Mouse (Mus musculus): ENCODE data around the gene Zdhhc7. TPM values are rescaled to one million over a fixed set of nuclear protein-coding genes. Genes with fewer than 3 reads are reported as not detected.

Zdhhc7 gene
- polyA plus RNA-seq, 1 experiment from 2014 or later: 30.7 TPM

GRCm38 (mm10) chr8:120063326-120063725 is 38.0 kb downstream of the Zdhhc7 start:
- Histone ChIP-seq H3K4me1 (replicated peaks) (no peaks in the 10 kb centered on the region), H3K4me3 (no peak overlapping the region), H3K27me3 (no peaks in the 10 kb centered on the region), H3K9me3 (no peaks in the 10 kb centered on the region), H3K36me3 (no peaks in the 10 kb centered on the region), H3K4me2 (no peak overlapping the region), H3K9ac (no peak overlapping the region), H3K27ac (replicated peaks) (no peak overlapping the region)
- ATAC-seq (ENCODE audit: low FRiP score, low read depth): no peak
- WGBS: 88% methylated on average over 3 of the region's 3 CpGs

- WGBS: 92% methylated on average over 14 of the region's 14 CpGs
- Histone ChIP-seq H3K27me3 (no peaks in the 10 kb centered on the region), H3K4me1 (replicated peaks) (no peaks in the 10 kb centered on the region), H3K4me3 (no peak overlapping the region), H3K4me2 (no peak overlapping the region), H3K36me3 (no peaks in the 10 kb centered on the region), H3K27ac (replicated peaks) (no peak overlapping the region), H3K9me3 (no peaks in the 10 kb centered on the region), H3K9ac (no peak overlapping the region)
- no peak for ATAC-seq (ENCODE audit: low FRiP score, low read depth)
These were observed 38.5 kb downstream of the Zdhhc7 start for GRCm38 (mm10) chr8:120062742-120063141.

DNA sequence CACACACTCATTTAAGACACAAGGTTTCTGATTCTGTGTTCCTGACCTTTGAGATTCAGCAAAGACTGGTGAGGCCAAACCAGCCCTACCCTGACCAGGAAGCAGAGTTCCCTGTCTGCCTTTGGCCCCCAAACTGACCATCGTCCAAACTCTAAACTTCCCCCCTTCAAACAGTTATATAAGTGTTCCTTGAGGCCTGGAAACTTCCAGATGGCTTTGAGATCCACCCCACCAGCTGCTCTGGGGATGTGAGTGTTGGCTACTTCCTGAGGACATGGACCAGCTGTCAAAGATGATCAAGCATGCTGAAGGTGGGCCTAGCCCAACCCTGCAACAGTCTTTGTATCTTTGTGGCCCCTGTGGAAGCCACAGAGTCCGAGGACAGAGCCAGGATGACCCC is 44.2 kb downstream of the Zdhhc7 start:
- H3K4me3 ChIP-seq: no peak overlapping the region
- ATAC-seq (ENCODE audit: low FRiP score, low read depth): no peak
- no peak overlapping the region for H3K27ac ChIP-seq (replicated peaks)
- H3K4me2 ChIP-seq: no peak overlapping the region
- no peaks in the 10 kb centered on the region for H3K9me3 ChIP-seq
- WGBS: 75% methylated on average over 2 of the region's 2 CpGs
- no peak overlapping the region for H3K9ac ChIP-seq
- no peaks in the 10 kb centered on the region for H3K36me3 ChIP-seq
- H3K4me1 ChIP-seq (replicated peaks): no peaks in the 10 kb centered on the region
- no peaks in the 10 kb centered on the region for H3K27me3 ChIP-seq

GRCm38 (mm10) chr8:120054833-120055232 is 46.4 kb downstream of the Zdhhc7 start:
- no peaks in the 10 kb centered on the region for H3K36me3 ChIP-seq
- H3K27me3 ChIP-seq: no peaks in the 10 kb centered on the region
- no peak overlapping the region for H3K9ac ChIP-seq
- no peak overlapping the region for H3K4me2 ChIP-seq
- H3K9me3 ChIP-seq: no peaks in the 10 kb centered on the region
- H3K4me3 ChIP-seq: no peak overlapping the region
- 94% methylated on average over 3 of the region's 3 CpGs for WGBS
- no peaks in the 10 kb centered on the region for H3K4me1 ChIP-seq (replicated peaks)
- ATAC-seq (ENCODE audit: low FRiP score, low read depth): no peak
- H3K27ac ChIP-seq (replicated peaks): no peak overlapping the region

- Histone ChIP-seq H3K36me3 (no peaks in the 10 kb centered on the region), H3K27ac (replicated peaks) (no peak overlapping the region), H3K27me3 (no peaks in the 10 kb centered on the region), H3K4me1 (replicated peaks) (no peaks in the 10 kb centered on the region), H3K9me3 (no peaks in the 10 kb centered on the region), H3K4me3 (no peak overlapping the region), H3K9ac (no peak overlapping the region), H3K4me2 (no peak overlapping the region)
- WGBS: 78% methylated on average over 8 of the region's 8 CpGs
- no peak for ATAC-seq (ENCODE audit: low FRiP score, low read depth)
These were observed 49.0 kb downstream of the Zdhhc7 start for GRCm38 (mm10) chr8:120052318-120052717.

DNA sequence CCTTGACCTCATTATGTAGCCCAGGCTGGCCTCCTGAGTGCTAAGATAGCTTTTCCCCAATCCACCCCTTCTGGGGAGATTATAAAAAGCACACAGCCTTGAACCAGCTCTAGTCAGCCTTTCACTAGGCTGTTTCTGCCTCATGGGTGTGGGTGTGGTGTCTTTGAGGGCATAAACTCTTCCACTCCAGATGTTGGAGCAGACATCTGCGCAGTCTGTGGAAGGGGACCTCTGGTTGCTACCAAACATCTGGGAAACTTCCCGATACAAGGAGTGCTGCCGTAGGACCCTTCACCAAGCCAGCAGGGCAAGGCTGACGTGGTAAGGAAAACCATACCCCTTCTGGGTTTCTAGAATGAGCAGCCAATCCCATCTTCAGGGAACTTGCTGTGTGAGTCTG is 49.4 kb downstream of the Zdhhc7 start:
- no peak for ATAC-seq (ENCODE audit: low FRiP score, low read depth)
- no peaks in the 10 kb centered on the region for H3K36me3 ChIP-seq
- no peak overlapping the region for H3K4me2 ChIP-seq
- no peaks in the 10 kb centered on the region for H3K27me3 ChIP-seq
- H3K9me3 ChIP-seq: no peaks in the 10 kb centered on the region
- H3K9ac ChIP-seq: no peak overlapping the region
- no peak overlapping the region for H3K4me3 ChIP-seq
- H3K4me1 ChIP-seq (replicated peaks): no peaks in the 10 kb centered on the region
- WGBS: 91% methylated on average over 4 of the region's 4 CpGs
- no peak overlapping the region for H3K27ac ChIP-seq (replicated peaks)

GRCm38 (mm10) chr8:120051006-120051405 is 50.3 kb downstream of the Zdhhc7 start:
- ATAC-seq (ENCODE audit: low FRiP score, low read depth): no peak
- WGBS: 72% methylated on average over 4 of the region's 4 CpGs
- Histone ChIP-seq H3K4me1 (replicated peaks) (0 out of 2 replicates have a peak, but pooled peaks cover 2% of the 10 kb centered on the region), H3K4me3 (no peak overlapping the region), H3K9me3 (no peaks in the 10 kb centered on the region), H3K27ac (replicated peaks) (no peak overlapping the region), H3K36me3 (no peaks in the 10 kb centered on the region), H3K27me3 (no peaks in the 10 kb centered on the region), H3K9ac (no peak overlapping the region), H3K4me2 (no peak overlapping the region)

DNA sequence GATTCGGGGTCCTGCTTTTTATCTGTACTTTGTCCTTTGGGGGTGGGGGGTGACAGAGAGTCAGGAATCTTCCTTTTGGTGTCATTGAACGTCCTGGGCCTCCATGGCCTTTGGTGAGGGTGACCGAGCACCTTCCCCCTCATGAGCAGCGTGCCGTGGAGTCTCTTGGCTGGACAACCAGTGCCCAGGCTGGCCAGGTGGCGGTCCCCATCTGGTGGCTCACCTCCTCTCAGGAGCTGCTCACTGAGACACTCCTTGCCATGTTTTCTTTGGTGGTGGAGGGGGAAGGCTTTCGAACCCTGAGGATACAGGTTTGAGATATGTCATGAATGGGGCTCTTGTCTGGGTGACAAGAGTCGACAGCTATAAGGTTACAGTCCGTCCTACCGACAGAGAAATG is 50.9 kb downstream of the Zdhhc7 start:
- no peak for ATAC-seq (ENCODE audit: low FRiP score, low read depth)
- no peaks in the 10 kb centered on the region for H3K27me3 ChIP-seq
- H3K9me3 ChIP-seq: no peaks in the 10 kb centered on the region
- 0 out of 2 replicates have a peak, but pooled peaks cover 2% of the 10 kb centered on the region for H3K4me1 ChIP-seq (replicated peaks)
- H3K36me3 ChIP-seq: no peaks in the 10 kb centered on the region
- H3K27ac ChIP-seq (replicated peaks): no peak overlapping the region
- no peak overlapping the region for H3K4me3 ChIP-seq
- no peak overlapping the region for H3K4me2 ChIP-seq
- 85% methylated on average over 10 of the region's 10 CpGs for WGBS
- H3K9ac ChIP-seq: no peak overlapping the region

- H3K9ac ChIP-seq: no peak overlapping the region
- H3K9me3 ChIP-seq: no peaks in the 10 kb centered on the region
- no peak overlapping the region for H3K27ac ChIP-seq (replicated peaks)
- ATAC-seq (ENCODE audit: low FRiP score, low read depth): no peak
- no peaks in the 10 kb centered on the region for H3K36me3 ChIP-seq
- 0 out of 2 replicates have a peak, but pooled peaks cover 2% of the 10 kb centered on the region for H3K4me1 ChIP-seq (replicated peaks)
- H3K27me3 ChIP-seq: no peaks in the 10 kb centered on the region
- 88% methylated on average over 13 of the region's 13 CpGs for WGBS
- no peak overlapping the region for H3K4me2 ChIP-seq
- no peak overlapping the region for H3K4me3 ChIP-seq
These were observed 51.3 kb downstream of the Zdhhc7 start for GRCm38 (mm10) chr8:120049949-120050348.

DNA sequence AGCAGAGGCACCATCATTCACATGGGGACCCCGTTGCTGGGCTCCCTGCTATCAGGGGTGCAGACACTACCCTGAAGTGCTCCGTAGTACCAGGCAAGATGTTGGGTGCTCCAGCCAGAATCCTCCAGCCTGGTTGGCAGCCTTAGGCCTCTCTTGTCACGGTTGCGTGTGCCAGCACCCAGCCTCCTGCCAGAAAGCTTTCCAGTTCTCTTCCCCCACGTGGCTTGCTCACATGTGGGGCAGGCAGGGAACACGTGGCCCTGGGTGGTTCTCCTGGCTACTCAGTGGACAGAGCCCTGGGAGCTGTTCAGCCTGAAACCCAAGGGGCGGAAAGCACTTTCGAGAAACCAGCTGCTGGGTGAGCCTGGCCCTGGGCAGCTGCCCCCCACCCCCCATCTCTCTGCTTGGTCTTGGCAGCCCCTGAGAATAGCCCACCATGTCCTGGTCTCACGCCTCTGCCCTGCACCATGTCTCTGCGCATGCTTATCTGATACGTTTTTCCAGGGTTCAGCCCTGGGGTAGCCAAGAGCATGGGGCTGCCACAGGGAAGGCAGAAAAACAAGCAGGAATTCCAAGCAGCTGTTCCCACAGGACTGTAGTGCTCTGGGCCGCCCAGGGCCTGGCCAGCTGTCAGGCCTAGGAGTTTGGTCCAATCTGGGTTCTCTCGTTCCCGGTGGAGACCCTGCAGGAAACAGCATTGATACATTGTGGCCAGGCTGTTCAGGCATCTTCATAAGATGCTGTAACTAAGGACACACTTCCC is 54.8 kb downstream of the Zdhhc7 start:
- Histone ChIP-seq H3K4me2 (no peak overlapping the region), H3K4me3 (no peak overlapping the region), H3K27ac (replicated peaks) (no peak overlapping the region), H3K36me3 (no peaks in the 10 kb centered on the region), H3K27me3 (no peaks in the 10 kb centered on the region), H3K9me3 (no peaks in the 10 kb centered on the region), H3K9ac (no peak overlapping the region), H3K4me1 (replicated peaks) (0 out of 2 replicates have a peak, but pooled peaks cover 2% of the 10 kb centered on the region)
- no peak for ATAC-seq (ENCODE audit: low FRiP score, low read depth)
- WGBS: 61% methylated on average over 14 of the region's 14 CpGs

DNA sequence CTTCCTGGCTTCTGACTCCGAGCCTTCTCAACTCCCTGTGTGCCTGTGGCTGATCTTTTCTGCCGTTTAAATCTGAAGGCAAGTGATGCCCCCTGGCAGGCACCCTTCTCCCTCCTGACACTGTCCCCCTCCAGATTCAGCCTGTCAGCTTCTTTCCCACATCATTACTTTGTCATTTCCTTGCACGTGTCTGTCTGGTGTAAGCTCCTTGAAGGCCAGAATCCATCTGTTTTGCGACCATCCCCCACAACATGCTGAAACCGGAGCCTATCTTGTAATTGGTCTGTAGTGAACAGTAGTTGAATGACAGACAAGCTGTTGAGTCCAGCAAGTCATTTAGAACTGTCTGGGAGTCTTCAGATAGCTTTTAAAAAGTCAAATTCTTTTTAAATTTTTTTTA is 55.8 kb downstream of the Zdhhc7 start:
- WGBS: 65% methylated on average over 5 of the region's 5 CpGs
- no peak overlapping the region for H3K4me3 ChIP-seq

DNA sequence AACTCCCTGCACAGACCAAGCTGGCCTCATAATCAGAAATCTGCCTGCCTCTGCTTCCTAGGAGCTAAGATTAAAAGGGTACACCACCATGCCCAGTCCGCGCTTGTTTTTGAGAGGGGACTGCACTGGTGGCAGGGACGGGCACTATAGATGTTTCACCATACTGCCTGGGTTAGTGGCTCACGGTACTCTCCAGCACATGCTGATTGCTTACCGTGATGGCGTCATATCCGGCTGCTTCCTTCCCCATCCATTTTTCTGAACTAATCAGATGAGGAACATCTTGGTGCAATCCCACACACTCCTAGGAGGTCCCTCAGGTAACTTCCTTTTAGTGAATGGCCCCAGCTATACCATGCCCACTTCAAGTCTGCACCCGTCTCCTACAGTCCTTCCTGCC is 56.4 kb downstream of the Zdhhc7 start:
- H3K27ac ChIP-seq (replicated peaks): no peak overlapping the region
- WGBS: 84% methylated on average over 8 of the region's 8 CpGs
- no peaks in the 10 kb centered on the region for H3K27me3 ChIP-seq
- H3K4me3 ChIP-seq: no peak overlapping the region
- H3K9me3 ChIP-seq: no peaks in the 10 kb centered on the region
- no peak overlapping the region for H3K4me2 ChIP-seq
- no peak for ATAC-seq (ENCODE audit: low FRiP score, low read depth)
- H3K9ac ChIP-seq: no peak overlapping the region
- no peaks in the 10 kb centered on the region for H3K36me3 ChIP-seq
- 0 out of 2 replicates have a peak, but pooled peaks cover 2% of the 10 kb centered on the region for H3K4me1 ChIP-seq (replicated peaks)

More for the DNA sequence above, 55.8 kb downstream of the Zdhhc7 start:
- Histone ChIP-seq H3K9me3 (no peaks in the 10 kb centered on the region), H3K27ac (replicated peaks) (no peak overlapping the region), H3K27me3 (no peaks in the 10 kb centered on the region), H3K4me1 (replicated peaks) (0 out of 2 replicates have a peak, but pooled peaks cover 2% of the 10 kb centered on the region), H3K36me3 (no peaks in the 10 kb centered on the region), H3K4me2 (no peak overlapping the region), H3K9ac (no peak overlapping the region)
- ATAC-seq (ENCODE audit: low FRiP score, low read depth): no peak

All from hindbrain, embryonic 15.5 days (tissue).